Mouse (Mus musculus) left cerebral cortex, adult 18-20 months (tissue): ENCODE measurements around the gene Washc1. TPM values are rescaled to one million over a fixed set of nuclear protein-coding genes. Genes with fewer than 3 reads are reported as not detected.
"Not testable (repeated sequence)": the region's sequence is repeated elsewhere in the genome, so short reads cannot be mapped to it uniquely, and the experiment has no call there.

Experiments used
- DNase-seq, 2 experiments: peaks; one replicate each; pipeline ENCODE4 v3.0.0; 2021 to 2022; ENCODE audit warnings: low spot score in 2 of 2, mixed read lengths in 1 of 2
- long read RNA-seq, 2 experiments: library from polyadenylated mRNA; stranded (forward); transcript quantifications; one replicate each; pipeline ENCODE4 v2.0.0; 2021
- total RNA-seq, 2 experiments: library from RNA; stranded (reverse); gene quantifications; 2 replicates each; pipeline ENCODE4 v1.2.3; 2021

Washc1 gene
- 10 to 100 TPM; 43.5 to 43.7 TPM for total RNA-seq
- long read RNA-seq, experiment 1, transcript Washc1-202 (11 exons, 1,831 nt) = major isoform, 8 of 20 reads
- long read RNA-seq, experiment 1, transcript Washc1-201 (11 exons, 2,905 nt) = minor isoform, 7 of 20 reads
- long read RNA-seq, experiment 1, partial matches to known transcripts = 2 of 20 reads
- long read RNA-seq, experiment 1, other reads (novel, unspliced or antisense) = 3 of 20 reads
- long read RNA-seq, experiment 2, transcript Washc1-202 (11 exons, 1,831 nt) = major isoform, 6 of 12 reads
- long read RNA-seq, experiment 2, partial matches to known transcripts = 1 of 12 reads
- long read RNA-seq, experiment 2, other reads (novel, unspliced or antisense) = 1 of 12 reads

DNA sequence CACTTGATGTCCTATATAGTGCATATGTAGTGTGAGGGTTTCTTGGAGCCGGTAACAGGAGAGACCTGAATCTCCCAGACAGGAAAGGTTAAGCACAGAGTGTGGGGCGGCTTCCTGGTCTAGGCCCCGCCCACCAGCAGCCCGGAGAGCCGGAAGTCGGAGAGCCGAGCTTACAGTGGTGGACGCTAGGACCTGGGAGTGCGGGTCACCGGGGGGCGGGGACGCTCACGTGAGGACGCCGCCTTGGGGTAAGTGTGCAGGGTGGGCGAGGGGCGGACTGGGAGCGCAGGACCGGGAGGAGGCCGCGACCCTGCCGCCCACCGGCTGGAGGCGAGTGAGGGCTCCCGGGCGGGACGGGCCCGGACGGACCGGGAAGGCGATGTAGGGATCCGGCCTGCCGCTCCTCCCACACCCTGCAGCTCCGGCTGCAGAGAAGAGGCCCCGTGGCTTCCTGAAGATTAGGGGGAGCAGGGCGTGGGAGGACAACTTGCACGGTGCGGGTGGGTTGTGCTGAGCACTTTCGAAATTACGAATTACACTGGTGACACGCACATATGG, at the start of gene Washc1:
TSS of gene Washc1 (plus strand) at position 144 of the 558 bp plus-strand sequence.
- peak; percentile 90 to 91 for DNase-seq

DNA sequence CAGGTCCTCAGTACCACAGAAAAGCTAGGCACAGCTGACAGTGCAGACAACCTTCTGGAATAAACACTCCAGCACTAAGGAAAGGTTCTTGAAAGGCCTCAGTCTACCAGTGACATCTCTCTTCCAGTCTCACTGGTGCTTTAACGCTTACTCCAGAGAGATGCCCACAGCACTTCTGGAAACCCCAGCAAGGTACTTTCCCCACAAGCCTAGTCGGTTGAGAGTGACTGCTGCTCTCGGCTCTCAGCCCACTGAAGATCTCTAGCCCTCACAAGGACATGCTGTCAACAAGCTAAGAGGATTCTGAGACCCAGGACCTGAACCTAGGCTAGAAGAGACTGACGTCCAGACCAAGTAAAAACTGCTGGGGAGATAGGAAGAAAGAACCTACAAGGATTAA, 46.2 kb upstream of the Washc1 start:
- DNase-seq = no peak

DNA sequence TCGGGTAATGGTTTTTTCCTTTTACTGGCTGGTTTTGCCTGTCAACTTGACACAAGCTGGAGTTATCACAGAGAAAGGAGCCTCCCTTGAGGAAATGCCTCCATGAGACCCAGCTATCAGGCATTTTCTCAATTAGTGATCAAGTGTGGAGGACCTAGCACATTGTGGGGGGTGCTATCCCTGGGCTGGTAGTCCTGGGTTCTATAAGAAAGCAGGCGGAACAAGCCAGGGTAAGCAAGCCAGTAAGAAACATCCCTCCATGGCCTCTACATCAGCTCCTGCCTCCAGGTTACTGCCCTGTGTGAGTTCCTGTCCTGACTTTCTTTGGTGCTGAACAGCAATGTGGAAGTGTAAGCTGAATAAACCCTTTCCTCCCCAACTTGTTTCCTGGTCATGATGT, 42.3 kb upstream of the Washc1 start:
- not testable (repeated sequence) for DNase-seq

DNA sequence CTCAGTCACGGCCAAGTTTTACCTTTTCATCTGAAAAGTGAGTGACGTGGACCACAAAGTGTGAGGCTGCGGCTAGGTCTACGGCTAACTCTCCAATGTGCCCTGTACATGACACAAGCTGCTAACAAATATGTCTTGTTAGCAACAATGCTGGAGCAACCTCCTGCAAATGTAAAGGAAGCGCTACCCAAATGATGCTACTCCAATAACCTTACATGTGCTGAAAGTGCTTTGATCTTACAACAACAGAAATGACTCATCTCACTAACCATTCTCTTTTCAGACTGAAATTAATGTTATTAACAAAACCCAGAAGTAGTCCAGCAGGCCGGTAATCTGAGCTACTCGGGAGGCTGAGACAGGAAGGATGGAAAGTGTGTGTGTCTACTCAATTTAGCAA, 37.4 kb upstream of the Washc1 start:
- DNase-seq = no peak

DNA sequence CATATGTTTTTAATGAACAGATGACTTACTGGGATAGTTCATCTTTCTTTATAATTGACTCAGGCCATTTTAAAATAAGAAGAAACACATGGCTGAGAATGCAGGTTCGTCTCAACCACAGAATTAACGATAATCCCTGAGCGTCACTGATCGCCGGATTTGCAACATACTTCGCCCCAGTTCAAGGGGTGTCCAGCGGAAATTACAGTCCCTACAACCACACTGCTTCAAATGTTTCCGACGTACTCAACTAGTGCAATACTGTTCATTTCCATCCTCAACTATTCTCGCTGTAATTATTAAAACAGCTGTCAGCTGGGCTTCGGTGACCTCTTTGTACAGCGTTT, 35.5 kb upstream of the Washc1 start:
- no peak for DNase-seq

DNA sequence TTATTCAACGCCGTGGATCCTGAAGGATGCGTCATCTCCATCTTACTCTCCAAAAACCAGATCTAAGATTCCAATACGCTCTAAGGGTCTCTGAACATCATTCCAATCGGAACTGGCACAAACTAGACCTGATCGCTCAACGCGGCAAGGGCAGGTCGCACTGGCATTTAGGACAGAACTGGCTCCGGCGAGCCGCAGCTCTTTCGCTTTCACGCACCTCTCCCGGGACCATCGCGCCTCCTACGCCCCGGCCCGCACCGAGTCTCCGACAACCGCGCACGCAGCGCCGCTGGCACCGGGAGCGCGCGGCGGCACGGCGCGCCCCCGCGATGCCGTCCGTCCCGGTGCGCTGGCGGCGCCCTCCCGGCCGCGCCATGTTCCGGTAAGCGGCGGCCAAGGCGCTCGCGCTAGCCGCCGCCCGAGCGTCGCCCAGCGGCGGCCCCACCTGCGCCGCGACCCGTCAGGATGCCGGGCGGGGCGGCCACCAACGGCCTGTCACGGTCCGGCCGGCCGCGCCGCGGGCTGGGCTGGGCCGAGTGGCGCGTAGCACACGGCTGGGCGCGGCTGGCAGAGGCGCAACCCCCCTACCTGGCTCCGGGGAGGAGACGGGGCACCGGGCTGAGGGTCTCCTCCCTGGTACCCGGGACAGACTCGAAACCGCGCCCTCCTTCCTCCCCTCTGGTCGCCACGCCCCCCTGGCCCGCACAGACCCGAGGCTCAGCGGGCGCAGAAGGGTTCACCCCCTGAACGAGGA, 35.0 kb upstream of the Washc1 start:
- DNase-seq = peak; percentile 50 to 67

DNA sequence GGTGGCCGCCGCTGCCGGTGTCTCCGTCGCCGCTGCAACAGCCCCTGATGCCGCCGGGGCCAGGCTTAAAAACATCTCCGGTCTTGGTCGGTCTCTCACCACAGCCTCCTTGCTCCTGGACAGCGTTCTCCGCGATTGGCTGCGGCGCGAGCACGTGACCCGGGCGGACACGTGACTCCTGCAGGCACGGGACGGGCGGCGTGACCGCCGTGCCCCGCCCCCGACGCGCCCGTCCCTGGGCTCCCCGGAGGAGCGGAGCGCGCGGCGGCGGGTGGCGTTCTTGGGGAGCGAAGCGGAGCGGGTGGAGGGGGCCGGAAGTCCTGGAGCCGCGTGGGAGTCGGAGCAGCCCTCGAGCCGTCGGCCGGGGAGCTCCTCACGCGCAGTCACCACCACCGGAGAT, 34.4 kb upstream of the Washc1 start, which contains the start of gene Ankrd12:
TSS of gene Ankrd12 (minus strand) at position 156 of the 400 bp plus-strand sequence.
- peak; percentile 96 to 97 for DNase-seq

DNA sequence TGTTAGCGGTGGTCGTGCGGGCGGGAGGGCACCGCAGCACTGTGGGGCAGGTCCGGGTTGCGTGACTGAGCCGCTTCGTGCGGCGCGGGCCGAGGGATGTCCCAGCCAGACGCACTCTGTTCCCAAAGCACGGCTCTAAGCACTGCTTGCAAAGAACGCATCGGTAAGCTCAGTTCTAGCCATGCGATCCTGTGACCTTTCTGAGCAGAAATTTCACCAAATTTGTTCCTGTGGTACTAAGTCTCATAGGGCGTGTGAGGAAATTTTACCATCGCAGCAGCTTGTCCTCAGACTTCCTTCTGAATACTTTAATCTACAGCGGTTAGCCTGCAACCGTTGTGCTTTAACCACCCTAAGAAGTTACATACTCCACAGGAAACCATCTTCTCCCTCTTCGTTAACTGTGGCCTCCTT, 33.9 kb upstream of the Washc1 start:
- no peak for DNase-seq

DNA sequence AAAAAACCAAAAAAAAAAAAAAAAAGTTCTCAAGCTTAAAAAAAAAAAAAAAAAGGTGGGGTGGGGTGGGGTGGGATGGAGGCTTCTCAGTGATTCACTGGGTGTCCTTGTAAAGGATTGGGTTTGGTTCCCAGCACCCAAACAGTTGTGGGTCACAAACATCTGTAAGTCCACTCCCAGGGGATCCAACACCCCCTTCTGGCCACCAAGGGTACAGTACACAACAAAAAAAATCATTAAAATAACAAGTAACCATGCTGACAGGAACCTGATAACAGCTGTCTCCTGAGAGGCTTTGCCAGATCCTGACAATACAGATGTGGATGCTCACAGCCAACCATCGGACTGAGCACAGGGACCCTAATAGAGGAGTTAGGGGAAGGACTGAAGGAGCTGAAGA, 26.9 kb upstream of the Washc1 start:
- DNase-seq = no peak

DNA sequence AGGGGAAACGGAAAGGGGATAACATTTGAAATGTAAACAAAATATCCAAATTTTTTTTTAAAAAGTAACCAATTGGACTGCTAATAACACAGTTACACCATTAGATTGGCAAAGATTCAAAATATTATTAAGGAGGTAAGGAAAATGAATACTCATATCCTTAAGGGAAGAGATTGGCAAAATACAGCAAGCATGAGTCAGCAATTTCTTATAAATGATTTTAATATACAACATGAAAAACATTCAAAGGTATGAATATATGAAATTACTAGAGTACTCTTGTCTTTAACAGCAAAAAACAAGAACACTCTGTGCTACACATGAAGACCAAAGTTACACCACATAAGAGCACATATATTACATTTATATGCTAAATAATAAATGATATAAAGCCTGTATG, 26.3 kb upstream of the Washc1 start:
- no peak for DNase-seq

DNA sequence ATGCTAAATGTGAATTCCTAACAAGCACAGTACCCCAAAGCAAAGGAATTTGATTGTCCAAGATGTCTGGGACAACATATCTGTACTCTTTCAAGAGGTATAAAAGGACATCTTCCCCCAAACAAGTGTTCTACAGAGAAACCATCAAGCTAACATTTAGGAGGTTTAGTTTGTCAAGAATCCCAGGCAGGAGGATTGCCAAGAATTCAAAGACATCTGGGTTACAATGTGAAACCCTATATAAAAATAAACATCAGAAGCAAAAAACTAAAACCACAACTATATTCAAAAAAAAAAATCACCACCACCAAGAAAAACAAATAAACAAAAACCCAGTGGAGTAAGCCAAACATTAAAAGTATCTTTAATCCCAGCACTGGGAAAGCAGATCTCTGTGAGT, 21.1 kb upstream of the Washc1 start:
- no peak for DNase-seq

DNA sequence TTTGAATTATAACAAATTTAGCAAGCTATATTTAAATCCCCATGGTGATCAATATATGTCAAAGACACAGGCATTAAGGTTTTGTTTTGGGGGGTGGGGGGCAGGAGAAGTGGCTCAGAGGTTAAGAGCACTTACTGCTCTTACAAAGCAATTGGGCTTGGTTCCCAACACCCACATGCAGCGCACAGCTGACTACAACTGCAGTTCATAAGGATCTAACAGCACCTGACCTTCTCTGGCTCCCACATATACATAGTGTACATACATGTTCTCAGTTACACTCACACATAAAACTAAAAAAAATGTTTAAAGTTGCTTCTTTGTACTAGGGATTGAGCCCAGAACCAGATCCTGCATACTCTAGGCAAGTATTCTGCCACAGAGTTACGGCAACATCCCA, 20.0 kb upstream of the Washc1 start:
- DNase-seq = no peak

DNA sequence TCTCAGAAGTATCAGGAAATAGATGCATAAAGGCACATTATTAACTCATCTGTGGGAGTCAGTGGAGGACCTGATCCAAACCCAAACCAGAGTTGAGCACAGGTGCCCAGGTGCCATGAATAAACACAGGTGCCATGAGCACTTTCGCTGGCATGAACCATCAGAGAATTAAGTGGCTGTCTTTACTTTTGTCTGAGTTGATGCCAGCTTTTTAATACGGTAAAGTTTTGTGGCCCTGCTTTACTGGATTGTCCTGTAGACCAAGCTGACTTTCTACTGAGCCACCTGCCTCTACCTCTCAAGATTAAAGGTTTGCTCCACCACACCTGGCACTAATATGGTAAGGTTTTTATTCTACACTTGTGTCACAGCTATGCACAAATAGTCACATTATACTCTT, 19.3 kb upstream of the Washc1 start:
- DNase-seq = no peak

DNA sequence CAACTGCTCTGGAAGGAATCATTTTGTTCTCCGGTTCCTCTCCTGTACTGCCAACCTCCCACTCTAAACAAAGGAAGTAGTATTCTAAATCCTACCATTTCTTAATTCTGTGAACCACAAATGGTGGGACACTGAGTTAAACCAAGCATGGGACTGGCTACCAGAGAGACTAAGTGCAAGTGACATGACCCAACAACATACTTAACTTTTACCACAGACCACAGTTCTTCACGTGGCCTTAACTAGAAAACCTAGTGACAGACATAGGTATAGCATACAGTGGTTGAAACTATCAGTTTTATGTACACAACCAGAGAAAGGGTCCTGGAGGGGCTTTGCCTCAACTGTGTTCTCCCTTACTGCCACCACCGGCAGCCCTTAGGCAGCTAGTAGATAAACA, 18.7 kb upstream of the Washc1 start:
- DNase-seq = no peak

DNA sequence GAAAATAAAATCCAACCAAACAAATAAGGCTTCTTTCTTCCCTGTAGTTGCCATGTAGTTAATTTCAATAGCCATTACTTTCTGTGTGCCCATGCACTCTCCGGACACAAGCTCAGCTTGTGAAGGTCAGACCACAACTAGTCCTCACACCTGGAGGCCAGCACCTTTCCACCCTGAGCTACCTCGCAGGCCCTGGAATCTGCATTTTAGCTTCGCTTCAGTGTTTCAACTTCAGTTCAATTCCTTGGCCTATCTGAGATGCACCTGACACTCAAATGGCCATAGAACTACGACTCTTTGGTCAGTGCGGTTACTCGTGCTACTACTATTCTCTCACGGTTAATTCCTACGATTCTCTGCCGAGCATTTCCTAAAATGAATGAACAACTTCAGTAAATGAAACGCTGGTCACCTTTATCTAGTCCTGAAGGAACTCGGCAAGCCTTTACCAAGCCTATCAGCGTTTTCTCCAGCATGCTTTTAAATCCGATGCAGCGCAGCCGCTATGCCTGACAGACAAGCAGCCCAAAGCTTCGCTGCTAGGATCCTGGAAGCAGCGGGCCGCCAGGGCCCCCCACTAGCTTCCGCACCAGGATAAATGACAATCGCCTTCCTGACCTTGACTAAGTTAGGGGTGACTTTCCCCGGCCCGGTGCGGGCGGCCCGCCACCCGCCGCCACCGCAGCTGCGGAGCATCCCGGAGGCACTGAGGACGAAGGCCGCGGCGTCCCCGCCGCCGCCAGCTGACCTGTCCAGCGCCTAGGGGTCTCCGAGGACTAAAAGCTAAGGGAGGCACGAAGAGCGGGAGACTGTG, 10.6 kb upstream of the Washc1 start:
- DNase-seq = no peak

DNA sequence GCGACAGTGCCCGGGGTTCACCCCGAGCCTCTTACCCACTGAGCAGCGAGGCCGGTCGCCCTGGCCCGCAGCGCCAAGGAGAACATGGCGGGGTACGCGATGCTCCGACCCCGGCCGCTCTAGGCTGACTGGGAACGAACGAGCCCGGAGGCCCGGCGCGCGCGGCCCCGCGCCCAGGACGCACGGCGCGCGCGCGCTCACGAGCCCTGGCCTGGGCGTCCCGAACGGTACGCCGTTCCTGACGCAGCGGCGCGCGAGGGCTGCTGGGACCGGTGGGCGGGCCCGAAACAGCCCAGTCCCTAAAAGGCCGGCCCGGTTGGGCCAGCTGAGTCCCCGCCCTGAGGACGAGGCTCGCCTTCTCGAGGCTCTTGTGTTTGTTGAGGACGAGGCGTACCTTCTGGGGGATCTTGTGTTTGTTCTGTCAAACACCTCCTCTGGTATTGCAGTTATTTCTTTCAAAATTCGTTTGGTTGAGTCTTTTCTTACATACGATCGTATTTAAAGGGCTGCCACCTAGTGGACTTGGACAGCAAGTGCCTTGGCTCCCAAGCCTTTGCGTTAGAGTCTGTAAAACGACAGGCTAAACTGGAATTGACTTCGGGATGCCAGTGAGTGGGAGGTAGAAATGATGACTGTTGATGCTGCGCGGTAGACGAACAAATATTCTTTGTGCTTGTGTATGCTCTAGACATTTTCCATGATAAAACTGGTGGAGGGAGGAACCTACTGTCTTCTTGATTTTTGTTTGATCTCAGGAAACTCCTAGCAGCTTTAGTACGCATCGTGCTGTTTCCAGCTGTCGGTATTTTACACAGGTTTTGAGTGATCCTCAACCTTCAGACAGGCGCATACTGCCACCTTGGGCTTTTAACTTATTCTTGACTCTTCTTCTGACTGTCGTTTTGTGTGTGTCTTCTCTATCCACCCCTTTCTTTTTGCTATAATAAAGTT, 9.7 kb upstream of the Washc1 start, which contains the start of gene Ndufv2:
TSS of gene Ndufv2 (minus strand) at position 180 of the 951 bp plus-strand sequence.
- DNase-seq = peak; percentile 87 to 94

DNA sequence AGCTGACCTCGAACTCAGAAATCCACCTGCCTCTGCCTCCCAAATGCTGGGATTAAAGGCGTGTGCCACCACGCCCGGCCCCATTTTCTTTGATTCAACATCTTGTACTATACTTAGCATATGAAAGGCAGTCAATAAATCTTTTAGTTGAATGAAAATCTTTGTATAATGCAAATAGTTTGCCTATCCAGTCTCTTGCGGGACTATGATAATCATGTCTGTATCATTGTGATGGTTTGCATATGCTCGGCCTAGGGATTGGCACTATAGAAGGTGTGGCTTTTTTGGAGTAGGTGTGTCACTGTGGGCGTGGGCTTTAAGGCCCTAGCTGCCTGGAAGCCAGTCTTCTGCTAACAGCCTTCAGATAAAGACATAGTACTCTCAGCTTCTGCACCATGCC, 7.3 kb upstream of the Washc1 start:
- no peak for DNase-seq

DNA sequence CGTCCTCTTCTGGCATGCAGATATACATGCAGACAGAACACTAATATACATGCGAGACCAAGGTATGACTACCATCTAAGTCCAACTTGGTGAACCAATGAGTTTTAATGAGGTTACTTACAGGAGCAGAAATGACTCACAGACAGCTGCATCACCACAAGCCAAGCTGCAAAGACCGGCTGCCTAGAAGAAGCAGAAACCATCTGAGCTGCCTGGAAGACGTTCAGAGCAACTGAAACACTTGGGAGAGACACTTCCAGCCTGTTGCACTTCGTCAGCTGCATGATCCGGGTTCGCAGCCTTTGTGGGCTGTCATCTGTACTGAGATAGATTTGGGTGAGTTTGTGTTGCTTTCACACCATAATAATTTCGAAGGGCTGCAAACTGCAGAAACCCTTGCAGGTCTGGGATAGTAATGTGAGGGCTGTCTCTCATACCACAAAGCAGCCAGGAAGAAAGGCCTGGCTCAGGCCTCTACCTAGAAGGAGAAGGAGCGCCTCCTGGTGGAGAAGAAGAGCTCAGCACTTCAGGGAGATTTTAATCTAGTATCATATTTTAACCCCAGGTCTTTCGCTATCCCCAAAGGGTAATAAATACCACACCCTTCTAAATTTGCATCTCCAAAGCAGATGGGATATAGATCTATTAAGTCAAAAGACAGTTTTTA, 4.6 kb upstream of the Washc1 start:
- DNase-seq = peak; percentile 47 to 67

DNA sequence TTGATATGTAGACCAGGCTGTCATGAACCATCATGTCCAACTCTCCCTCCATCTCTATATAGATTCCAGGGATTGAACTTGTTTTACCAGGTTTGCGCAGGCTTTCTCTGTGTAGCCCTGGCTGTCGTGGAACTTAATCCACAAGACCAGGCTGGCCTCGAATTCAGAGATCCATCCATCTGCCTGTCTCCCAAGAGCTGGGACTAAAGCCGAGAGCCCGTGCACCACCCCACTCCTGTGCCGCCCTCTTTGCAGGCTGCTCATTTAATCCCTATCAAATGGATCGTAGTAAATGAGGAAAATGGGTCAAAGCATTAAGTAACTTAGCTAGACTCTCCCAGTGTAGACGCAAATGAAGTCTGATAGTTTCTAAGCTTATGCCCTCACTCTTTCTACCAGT, 3.9 kb upstream of the Washc1 start:
- DNase-seq = no peak

DNA sequence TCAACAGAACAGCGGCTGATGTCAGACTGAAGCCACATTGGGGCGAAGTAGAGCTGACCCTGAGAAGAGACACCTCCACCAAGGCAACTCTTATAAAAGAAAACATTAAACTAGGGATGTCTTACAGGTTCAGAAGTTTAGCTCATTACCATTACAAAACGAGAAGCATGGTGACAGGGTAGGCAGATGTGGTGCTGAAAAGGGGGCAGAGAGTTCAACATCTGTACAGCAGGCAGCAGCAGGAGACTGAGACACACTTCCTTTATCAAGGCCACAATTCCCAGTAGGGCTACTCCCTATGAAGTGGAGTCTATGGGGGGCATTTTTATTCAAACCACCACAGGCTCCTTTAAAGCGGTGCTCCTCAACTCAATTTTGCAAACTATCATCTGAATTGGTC, 3.1 kb upstream of the Washc1 start:
- no peak for DNase-seq
